Mouse (Mus musculus) heart, adult 2 months (tissue): ENCODE measurements at regions not wholly inside any gene's neighbourhood (a gene's known extent, or its start where the extent isn't known, plus 50 kb on each side); places are given as distances from the start of the nearest gene placed in this dataset.

Experiments used
- CTCF ChIP-seq: fragments of 200-600 bp; IDR thresholded peaks from 2 replicates; pipeline ENCODE4 v1.8.1; 2022; ENCODE audit warnings: antibody characterized with exemption, mild to moderate bottlenecking, moderate library complexity
- POLR2A ChIP-seq: fragments of 200-500 bp; IDR thresholded peaks from 2 replicates; pipeline ENCODE4 v1.6.1; 2011; ENCODE audit warnings: mild to moderate bottlenecking, low read depth, low read length, control low read depth; ENCODE audit not compliant: insufficient read depth

- TF ChIP-seq CTCF (no peak), POLR2A (no peak)
Observed at GRCm38 (mm10) chr13:45300610-45301009, 88.9 kb upstream of the Mylip start.
